Mouse (Mus musculus) megakaryocyte, embryonic 14.5 days (primary cell): ENCODE measurements around the gene Gm21292. TPM values are rescaled to one million over a fixed set of nuclear protein-coding genes. Genes with fewer than 3 reads are reported as not detected.
"Not testable (repeated sequence)": the region's sequence is repeated elsewhere in the genome, so short reads cannot be mapped to it uniquely, and the experiment has no call there.

Experiments
- H3K27me3 ChIP-seq: replicated peaks from 2 replicates; pipeline ENCODE3; 2012; ENCODE audit warnings: inconsistent platforms
- H3K36me3 ChIP-seq: replicated peaks from 2 replicates; pipeline ENCODE3; 2012; ENCODE audit warnings: low read length, inconsistent platforms, mixed read lengths
- H3K4me1 ChIP-seq: 2 replicates; pipeline ENCODE4 v1.6.1; 2012; ENCODE audit warnings: inconsistent platforms
- H3K4me3 ChIP-seq: replicated peaks from 2 replicates; pipeline ENCODE3; 2012; ENCODE audit warnings: moderate library complexity, mild to moderate bottlenecking, inconsistent platforms
- H3K9me3 ChIP-seq: 2 replicates; pipeline ENCODE4 v1.6.1; 2012; ENCODE audit warnings: inconsistent platforms
- polyA plus RNA-seq: library from polyadenylated mRNA; stranded (reverse); fragments of >175 nt; gene quantifications from 2 replicates; pipeline ENCODE4 v1.2.3, GENCODE M21; 2012; ENCODE audit warnings: low replicate concordance; ENCODE audit not compliant: insufficient read depth

The Gm21292 gene
- not detected in 2 replicates for polyA plus RNA-seq

DNA sequence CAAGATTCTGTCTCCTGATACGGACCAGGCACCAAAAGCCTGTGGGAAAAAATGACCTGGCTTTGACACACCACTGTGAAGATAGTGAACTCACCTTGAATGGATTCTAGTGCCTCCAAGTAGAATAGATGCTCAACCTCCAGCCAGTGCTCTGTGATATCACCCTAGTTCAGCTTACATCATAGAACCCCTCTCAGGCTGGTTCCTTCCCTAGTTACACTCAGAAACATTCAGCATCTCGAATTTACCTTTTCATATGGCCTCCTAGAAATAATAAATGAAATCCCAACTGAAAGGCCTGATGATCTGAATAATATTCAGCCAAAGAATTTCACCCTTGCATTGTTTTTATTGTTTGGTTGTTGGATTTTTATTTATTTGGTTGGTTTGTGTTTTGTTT, at the start of gene Gm21292:
Gm21292 (minus strand) TSS at position 101 of the 400 bp plus-strand sequence.
- not testable (repeated sequence) for H3K36me3 ChIP-seq, H3K4me3 ChIP-seq, H3K27me3 ChIP-seq, H3K9me3 ChIP-seq, H3K4me1 ChIP-seq

Other genes starting within 250 kb of the Gm21292 start
- gene Gm21721, start 68.3 kb upstream of the Gm21292 start, polyA plus RNA-seq, result not detected in 2 replicates
- not detected in 2 replicates for gene Gm21812, start 213.3 kb upstream of the Gm21292 start, polyA plus RNA-seq